Mouse (Mus musculus): Measurements from ENCODE around the gene Gm37240. TPM values are rescaled to one million over a fixed set of nuclear protein-coding genes. Genes with fewer than 3 reads are reported as not detected.

Gene Gm37240
- total and polyA plus RNA-seq, 3 experiments, result not detected

- ATAC-seq (ENCODE audit: extremely low read depth, insufficient number of reproducible peaks, low FRiP score, poor library complexity, severe bottlenecking), result no peak
- TF ChIP-seq POLR2AphosphoS5 (IDR thresholded peaks at IDR 0.05; ENCODE audit: insufficient replicate concordance, low read depth, low read length), result no peak
- no peak for TF ChIP-seq GATA2 (IDR thresholded peaks at IDR 0.05; ENCODE audit: borderline replicate concordance, low read depth, low read length)
- no peak for TF ChIP-seq CTCF (IDR thresholded peaks at IDR 0.05; ENCODE audit: low read depth, low read length)
- TF ChIP-seq TAL1 (conservative IDR thresholded peaks at IDR 0.05; ENCODE audit: low read depth, low read length), result no peak
- no peak for TF ChIP-seq GATA1 (IDR thresholded peaks at IDR 0.05; ENCODE audit: borderline replicate concordance, low read length)
- DNase-seq (ENCODE audit: low spot score), result no peak
- Histone ChIP-seq H3K36me3 (replicated peaks) (no peaks in the 10 kb centered on the region), H3K4me1 (ENCODE audit: insufficient read depth, low read depth, low read length) (no peaks in the 10 kb centered on the region), H3K4me3 (ENCODE audit: low read depth, low read length) (no peak overlapping the region), H3K27me3 (ENCODE audit: insufficient read depth, low read length) (peaks cover 5% of the 10 kb centered on the region), H3K9me3 (replicated peaks) (no peaks in the 10 kb centered on the region)
Observed at GRCm38 (mm10) chr3:85184151-85184550, 703.2 kb downstream of the Gm37240 start.

GRCm38 (mm10) chr3:85176736-85177135 is 710.6 kb downstream of the Gm37240 start:
- Histone ChIP-seq H3K36me3 (replicated peaks) (no peaks in the 10 kb centered on the region), H3K4me3 (ENCODE audit: low read depth, low read length) (no peak overlapping the region), H3K9me3 (replicated peaks) (no peaks in the 10 kb centered on the region), H3K4me1 (ENCODE audit: insufficient read depth, low read depth, low read length) (no peaks in the 10 kb centered on the region), H3K27me3 (ENCODE audit: insufficient read depth, low read length) (peaks cover 10% of the 10 kb centered on the region)
- ATAC-seq (ENCODE audit: extremely low read depth, insufficient number of reproducible peaks, low FRiP score, poor library complexity, severe bottlenecking) (no peak), DNase-seq (ENCODE audit: low spot score) (no peak)
- TF ChIP-seq CTCF (IDR thresholded peaks at IDR 0.05; ENCODE audit: low read depth, low read length) (no peak), TAL1 (conservative IDR thresholded peaks at IDR 0.05; ENCODE audit: low read depth, low read length) (no peak), GATA2 (IDR thresholded peaks at IDR 0.05; ENCODE audit: borderline replicate concordance, low read depth, low read length) (no peak)

GRCm38 (mm10) chr3:85174542-85175469 is 712.5 kb downstream of the Gm37240 start:
- Histone ChIP-seq H3K36me3 (replicated peaks) (no peaks in the 10 kb centered on the region), H3K4me1 (ENCODE audit: insufficient read depth, low read depth, low read length) (no peaks in the 10 kb centered on the region), H3K9me3 (replicated peaks) (no peaks in the 10 kb centered on the region), H3K27me3 (ENCODE audit: insufficient read depth, low read length) (peaks cover 10% of the 10 kb centered on the region), H3K4me3 (ENCODE audit: low read depth, low read length) (no peak overlapping the region)
- no peak for TF ChIP-seq CTCF (IDR thresholded peaks at IDR 0.05; ENCODE audit: low read depth, low read length)
- no peak for TF ChIP-seq TAL1 (conservative IDR thresholded peaks at IDR 0.05; ENCODE audit: low read depth, low read length)
- no peak for TF ChIP-seq GATA2 (IDR thresholded peaks at IDR 0.05; ENCODE audit: borderline replicate concordance, low read depth, low read length)
- no peak for TF ChIP-seq GATA1 (IDR thresholded peaks at IDR 0.05; ENCODE audit: borderline replicate concordance, low read length)
- no peak for TF ChIP-seq POLR2AphosphoS5 (IDR thresholded peaks at IDR 0.05; ENCODE audit: insufficient replicate concordance, low read depth, low read length)
- DNase-seq (ENCODE audit: low spot score), result no peak
- ATAC-seq (ENCODE audit: extremely low read depth, insufficient number of reproducible peaks, low FRiP score, poor library complexity, severe bottlenecking), result no peak

GRCm38 (mm10) chr3:85173441-85174071 is 713.8 kb downstream of the Gm37240 start:
- Histone ChIP-seq H3K36me3 (replicated peaks) (no peaks in the 10 kb centered on the region), H3K4me3 (ENCODE audit: low read depth, low read length) (no peak overlapping the region), H3K9me3 (replicated peaks) (no peaks in the 10 kb centered on the region), H3K4me1 (ENCODE audit: insufficient read depth, low read depth, low read length) (no peaks in the 10 kb centered on the region), H3K27me3 (ENCODE audit: insufficient read depth, low read length) (peaks cover 10% of the 10 kb centered on the region)
- no peak for TF ChIP-seq POLR2AphosphoS5 (IDR thresholded peaks at IDR 0.05; ENCODE audit: insufficient replicate concordance, low read depth, low read length)
- no peak for TF ChIP-seq GATA2 (IDR thresholded peaks at IDR 0.05; ENCODE audit: borderline replicate concordance, low read depth, low read length)
- no peak for TF ChIP-seq CTCF (IDR thresholded peaks at IDR 0.05; ENCODE audit: low read depth, low read length)
- TF ChIP-seq TAL1 (conservative IDR thresholded peaks at IDR 0.05; ENCODE audit: low read depth, low read length), result no peak
- no peak for TF ChIP-seq GATA1 (IDR thresholded peaks at IDR 0.05; ENCODE audit: borderline replicate concordance, low read length)
- ATAC-seq (ENCODE audit: extremely low read depth, insufficient number of reproducible peaks, low FRiP score, poor library complexity, severe bottlenecking) (no peak), DNase-seq (ENCODE audit: low spot score) (no peak)

- no peak for TF ChIP-seq GATA1 (IDR thresholded peaks at IDR 0.05; ENCODE audit: borderline replicate concordance, low read length)
- TF ChIP-seq GATA2 (IDR thresholded peaks at IDR 0.05; ENCODE audit: borderline replicate concordance, low read depth, low read length), result no peak
- no peak for TF ChIP-seq CTCF (IDR thresholded peaks at IDR 0.05; ENCODE audit: low read depth, low read length)
- TF ChIP-seq TAL1 (conservative IDR thresholded peaks at IDR 0.05; ENCODE audit: low read depth, low read length), result no peak
- no peak for TF ChIP-seq POLR2AphosphoS5 (IDR thresholded peaks at IDR 0.05; ENCODE audit: insufficient replicate concordance, low read depth, low read length)
- H3K36me3 ChIP-seq (replicated peaks), result no peaks in the 10 kb centered on the region
- H3K4me1 ChIP-seq (ENCODE audit: insufficient read depth, low read depth, low read length), result no peaks in the 10 kb centered on the region
- no peaks in the 10 kb centered on the region for H3K9me3 ChIP-seq (replicated peaks)
- DNase-seq (ENCODE audit: low spot score), result no peak
- H3K27me3 ChIP-seq (ENCODE audit: insufficient read depth, low read length), result peaks cover 6% of the 10 kb centered on the region
- ATAC-seq (ENCODE audit: extremely low read depth, insufficient number of reproducible peaks, low FRiP score, poor library complexity, severe bottlenecking), result no peak
- no peak overlapping the region for H3K4me3 ChIP-seq (ENCODE audit: low read depth, low read length)
Observed at GRCm38 (mm10) chr3:85172532-85172931, 714.8 kb downstream of the Gm37240 start.

- TF ChIP-seq GATA1 (IDR thresholded peaks at IDR 0.05; ENCODE audit: borderline replicate concordance, low read length) (no peak), GATA2 (IDR thresholded peaks at IDR 0.05; ENCODE audit: borderline replicate concordance, low read depth, low read length) (no peak), POLR2AphosphoS5 (IDR thresholded peaks at IDR 0.05; ENCODE audit: insufficient replicate concordance, low read depth, low read length) (no peak), TAL1 (conservative IDR thresholded peaks at IDR 0.05; ENCODE audit: low read depth, low read length) (no peak), CTCF (IDR thresholded peaks at IDR 0.05; ENCODE audit: low read depth, low read length) (no peak)
- peaks cover 6% of the 10 kb centered on the region for H3K27me3 ChIP-seq (ENCODE audit: insufficient read depth, low read length)
- no peak for ATAC-seq (ENCODE audit: extremely low read depth, insufficient number of reproducible peaks, low FRiP score, poor library complexity, severe bottlenecking)
- no peak overlapping the region for H3K4me3 ChIP-seq (ENCODE audit: low read depth, low read length)
- no peak for DNase-seq (ENCODE audit: low spot score)
- H3K4me1 ChIP-seq (ENCODE audit: insufficient read depth, low read depth, low read length), result no peaks in the 10 kb centered on the region
- H3K9me3 ChIP-seq (replicated peaks), result no peaks in the 10 kb centered on the region
- no peaks in the 10 kb centered on the region for H3K36me3 ChIP-seq (replicated peaks)
Observed at GRCm38 (mm10) chr3:85172096-85172495, 715.2 kb downstream of the Gm37240 start.
